Mouse (Mus musculus) liver, embryonic 13.5 days (tissue): Measurements from ENCODE around the gene 1700030J22Rik. TPM values are rescaled to one million over a fixed set of nuclear protein-coding genes. Genes with fewer than 3 reads are reported as not detected.
A peak's percentile ranks its signal among the peaks of the same experiment; 100 is the strongest.

Experiments used
- ATAC-seq: fragments of 200-750 bp; cut with Nextera tagmentation; 2 replicates; pipeline ENCODE4 v1.8.0; 2017; ENCODE audit warnings: low read depth, mild to moderate bottlenecking, moderate number of reproducible peaks, moderate library complexity
- DNase-seq: peaks from one replicate; pipeline ENCODE4 v3.0.0; 2022
- H3K27ac ChIP-seq: fragments of 300-500 bp; sonication (generic); 2 replicates; pipeline ENCODE4 v1.5.1; 2015; ENCODE audit warnings: moderate library complexity, mild to moderate bottlenecking, inconsistent platforms
- H3K27me3 ChIP-seq: fragments of 300-500 bp; sonication (generic); 2 replicates; pipeline ENCODE4 v1.6.1; 2015; ENCODE audit warnings: mild to moderate bottlenecking, inconsistent platforms
- H3K36me3 ChIP-seq: fragments of 300-500 bp; sonication (generic); 2 replicates; pipeline ENCODE4 v1.6.1; 2015; ENCODE audit warnings: mild to moderate bottlenecking, inconsistent platforms
- H3K4me1 ChIP-seq: fragments of 300-500 bp; sonication (generic); replicated peaks from 2 replicates; pipeline ENCODE4 v1.6.1; 2015; ENCODE audit warnings: inconsistent platforms
- H3K4me2 ChIP-seq: fragments of 300-500 bp; sonication (generic); 2 replicates; pipeline ENCODE4 v1.6.1; 2015; ENCODE audit warnings: inconsistent platforms, mild to moderate bottlenecking, moderate library complexity
- H3K4me3 ChIP-seq: fragments of 300-500 bp; sonication (generic); replicated peaks from 2 replicates; pipeline ENCODE4 v1.5.1; 2015; ENCODE audit warnings: mild to moderate bottlenecking, inconsistent platforms
- H3K9ac ChIP-seq: fragments of 300-500 bp; sonication (generic); 2 replicates; pipeline ENCODE4 v1.6.1; 2015; ENCODE audit warnings: mild to moderate bottlenecking, inconsistent platforms
- H3K9me3 ChIP-seq: fragments of 300-500 bp; sonication (generic); replicated peaks from 2 replicates; pipeline ENCODE4 v1.6.1; 2016; ENCODE audit warnings: inconsistent platforms
- WGBS: fragments of 180-500 bp; shearing (Covaris S2); methylation state at CpG from one replicate; pipeline ENCODE4 v1.1.7; 2015; ENCODE audit not compliant: insufficient replicate concordance; 5-methylcytosine and 5-hydroxymethylcytosine counted together
- polyA plus RNA-seq: library from polyadenylated mRNA; unstranded; fragments of >200 nt; fragmentation: Nextera tagmentation; extraction: Ambion mirVana; gene quantifications from 2 replicates; pipeline ENCODE4 v1.2.1, GENCODE M21; 2015

Gene 1700030J22Rik
- polyA plus RNA-seq, 1 experiment from 2014 or later: 0.44 TPM

DNA sequence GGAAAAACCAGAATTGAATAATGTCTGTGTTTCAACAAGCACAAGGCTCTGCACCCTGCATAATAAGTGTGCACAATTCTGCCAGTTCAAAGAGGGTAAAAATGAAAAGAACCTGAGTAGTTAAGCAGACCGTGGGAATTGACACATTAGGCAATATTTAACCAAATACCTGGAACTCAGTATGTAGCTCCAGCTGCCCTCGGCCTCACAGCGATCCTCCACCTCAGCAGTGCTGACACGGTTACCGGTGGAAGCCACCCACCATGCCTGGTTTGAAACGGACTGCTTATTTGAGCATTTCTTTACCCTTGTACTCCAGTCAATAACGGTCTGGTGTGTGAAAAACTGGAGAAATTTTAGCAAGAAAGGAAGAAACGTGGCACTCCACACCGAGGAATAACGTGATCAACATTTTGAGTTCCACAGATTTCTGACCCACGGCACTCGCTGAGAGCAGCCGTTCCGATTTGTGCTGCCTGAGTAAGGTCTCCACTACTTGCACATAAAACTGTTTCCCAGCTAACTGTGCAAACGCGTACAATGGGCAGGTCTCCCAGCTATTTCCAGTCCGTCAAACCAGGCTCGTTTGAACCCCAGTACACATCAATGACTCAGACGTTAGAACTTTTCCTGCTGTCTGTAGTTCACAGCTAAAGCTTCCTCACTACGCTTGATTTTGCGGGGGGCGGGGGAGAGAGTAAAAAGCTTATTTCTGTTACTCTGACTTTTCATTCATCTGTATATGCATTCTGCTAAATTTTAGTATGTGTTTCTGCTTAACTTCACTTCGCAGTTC lies 13.6 kb upstream of the 1700030J22Rik start:
- peak overlapping the region; percentile 71 for H3K4me3 ChIP-seq
- peaks cover 33% of the 10 kb centered on the region for H3K4me1 ChIP-seq
- H3K36me3 ChIP-seq: peaks cover 26% of the 10 kb centered on the region
- H3K27me3 ChIP-seq: no peaks in the 10 kb centered on the region
- peak overlapping the region; percentile 72 for H3K27ac ChIP-seq
- peak overlapping the region; percentile 97 for H3K4me2 ChIP-seq
- H3K9me3 ChIP-seq: no peaks in the 10 kb centered on the region
- peak overlapping the region; percentile 75 for H3K9ac ChIP-seq
- no peak for ATAC-seq
- DNase-seq: no peak
- WGBS: 10% methylated on average over 23 of the region's 23 CpGs

DNA sequence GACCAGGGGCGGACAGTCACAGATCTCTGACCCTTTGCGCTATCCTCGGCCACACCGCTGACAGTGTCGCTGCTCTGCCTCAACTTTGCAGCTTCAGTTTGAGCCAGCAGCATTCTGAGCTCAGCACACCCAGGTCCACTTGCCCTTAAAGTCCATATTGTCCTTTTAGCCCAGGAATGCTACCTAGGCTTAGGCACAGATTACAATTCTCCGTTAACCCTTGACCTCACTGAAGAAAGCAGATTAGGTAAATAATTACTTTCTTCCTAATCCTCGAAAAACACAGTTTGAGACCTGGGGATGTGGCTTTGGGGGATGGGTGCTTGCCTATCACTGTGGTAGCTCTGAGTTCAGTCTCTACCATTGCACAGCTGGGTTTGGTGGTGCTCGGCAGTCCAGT lies 12.5 kb upstream of the 1700030J22Rik start:
- DNase-seq (no peak), ATAC-seq (no peak)
- Histone ChIP-seq H3K4me3 (no peak overlapping the region), H3K27ac (no peak overlapping the region), H3K9me3 (no peaks in the 10 kb centered on the region), H3K27me3 (no peaks in the 10 kb centered on the region), H3K4me2 (peak overlapping the region; percentile 97), H3K4me1 (peaks cover 33% of the 10 kb centered on the region), H3K36me3 (peaks cover 36% of the 10 kb centered on the region), H3K9ac (no peak overlapping the region)
- 70% methylated on average over 8 of the region's 8 CpGs for WGBS

DNA sequence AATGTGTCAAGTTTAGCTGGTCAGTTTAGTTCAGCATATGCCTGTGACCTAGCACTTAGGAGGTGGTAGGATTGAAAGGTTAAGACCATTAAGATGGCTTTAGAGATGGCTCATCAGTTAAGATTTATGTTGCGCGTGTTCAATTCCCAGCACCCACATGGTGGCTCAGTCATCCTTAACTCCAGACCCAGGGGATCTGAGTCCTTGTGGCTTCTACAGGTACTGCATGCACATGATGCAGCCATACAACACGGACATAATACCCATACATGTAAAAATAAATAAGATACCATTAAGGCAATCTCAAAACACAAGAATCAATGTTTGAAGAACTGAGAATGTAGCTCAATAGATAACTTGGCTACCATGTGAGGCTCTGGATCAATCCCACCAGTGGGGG lies 11.1 kb upstream of the 1700030J22Rik start:
- Histone ChIP-seq H3K4me1 (peaks cover 33% of the 10 kb centered on the region), H3K36me3 (peaks cover 46% of the 10 kb centered on the region), H3K27me3 (no peaks in the 10 kb centered on the region), H3K27ac (no peak overlapping the region), H3K4me2 (no peak overlapping the region), H3K9ac (no peak overlapping the region), H3K9me3 (no peaks in the 10 kb centered on the region), H3K4me3 (no peak overlapping the region)
- ATAC-seq (no peak), DNase-seq (no peak)
- WGBS: 85% methylated on average over 3 of the region's 3 CpGs

DNA sequence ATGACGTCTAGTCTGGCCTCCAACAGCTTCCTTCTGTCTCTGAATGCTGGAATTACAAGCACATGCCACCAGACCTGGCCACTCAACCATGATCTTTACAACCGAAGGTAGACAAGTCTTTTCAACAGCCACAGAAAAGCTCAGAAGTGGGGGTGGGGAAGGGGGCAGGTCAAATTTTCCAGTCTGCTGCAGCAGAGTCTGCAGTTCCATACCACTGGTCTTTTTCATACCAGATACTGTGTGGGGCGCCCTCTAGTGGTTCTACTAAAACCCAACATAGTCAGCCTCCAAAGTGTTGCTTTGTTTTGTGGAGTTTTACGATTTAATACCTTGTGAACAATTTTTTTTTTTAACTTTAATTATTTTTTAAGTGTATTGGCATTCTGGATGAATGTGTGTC lies 1.4 kb upstream of the 1700030J22Rik start:
- Histone ChIP-seq H3K27ac (no peak overlapping the region), H3K4me1 (peaks cover 22% of the 10 kb centered on the region), H3K4me3 (no peak overlapping the region), H3K9me3 (no peaks in the 10 kb centered on the region), H3K27me3 (no peaks in the 10 kb centered on the region), H3K9ac (no peak overlapping the region), H3K36me3 (peaks cover 21% of the 10 kb centered on the region), H3K4me2 (peak overlapping the region; percentile 31)
- ATAC-seq (no peak), DNase-seq (peak; percentile 48)
- WGBS: 18% methylated on average over 4 of the region's 4 CpGs

DNA sequence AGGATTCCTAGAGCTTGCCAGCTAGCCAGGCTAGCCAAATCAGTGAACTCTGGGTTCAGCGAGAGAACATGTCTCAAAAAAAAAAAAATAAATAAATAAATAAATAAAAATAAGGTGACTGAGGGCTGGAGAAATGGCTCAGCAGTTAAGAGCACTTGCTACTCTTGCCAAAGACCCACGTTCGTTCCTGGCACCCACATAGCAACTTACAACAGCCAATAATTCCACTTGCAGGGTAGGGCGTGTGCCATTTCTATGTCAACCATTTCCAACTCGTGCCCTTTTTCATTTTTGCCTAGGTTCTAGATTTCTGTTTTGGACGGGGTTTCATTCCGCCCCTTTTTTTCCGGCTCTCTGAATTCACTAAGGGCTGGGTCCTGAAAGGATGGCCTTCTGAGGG lies 707 bp downstream of the 1700030J22Rik start:
- Histone ChIP-seq H3K4me1 (peaks cover 22% of the 10 kb centered on the region), H3K36me3 (0 out of 2 replicates have a peak, but pooled peaks cover 4% of the 10 kb centered on the region), H3K27me3 (peaks cover 2% of the 10 kb centered on the region; the same call in 1 of the 2 replicates), H3K9me3 (no peaks in the 10 kb centered on the region), H3K4me2 (peak overlapping the region; percentile 88), H3K9ac (peak overlapping the region; percentile 69), H3K27ac (no peak overlapping the region), H3K4me3 (peak overlapping the region; percentile 80)
- DNase-seq: no peak
- ATAC-seq: no peak
- WGBS: 30% methylated on average over 8 of the region's 8 CpGs

DNA sequence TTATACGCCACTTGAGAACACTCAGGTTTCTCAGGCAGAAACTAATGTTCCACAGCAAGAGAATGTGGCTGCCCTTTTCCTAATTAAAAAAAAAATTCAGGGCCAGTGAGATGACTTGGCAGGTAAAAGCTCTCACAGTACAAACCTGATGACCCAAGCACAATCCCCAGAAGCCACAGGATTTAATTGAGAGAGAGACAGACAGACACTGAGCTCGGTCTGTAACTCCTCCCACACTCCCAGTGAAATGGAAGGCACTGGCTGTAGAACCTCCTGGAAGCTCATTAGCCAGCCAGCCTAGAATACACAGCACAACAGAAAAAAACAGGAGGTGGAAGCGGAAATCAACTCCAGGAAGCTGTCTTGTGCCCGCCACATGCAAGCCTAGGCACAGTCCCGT lies 3.2 kb downstream of the 1700030J22Rik start:
- no peak overlapping the region for H3K9ac ChIP-seq
- 60% methylated on average over 5 of the region's 5 CpGs for WGBS
- no peak overlapping the region for H3K4me2 ChIP-seq
- H3K4me3 ChIP-seq: no peak overlapping the region
- H3K9me3 ChIP-seq: no peaks in the 10 kb centered on the region
- DNase-seq (no peak), ATAC-seq (no peak)
- peaks cover 4% of the 10 kb centered on the region; the same call in 1 of the 2 replicates for H3K27me3 ChIP-seq
- H3K27ac ChIP-seq: no peak overlapping the region
- no peaks in the 10 kb centered on the region for H3K36me3 ChIP-seq
- H3K4me1 ChIP-seq: peaks cover 22% of the 10 kb centered on the region

DNA sequence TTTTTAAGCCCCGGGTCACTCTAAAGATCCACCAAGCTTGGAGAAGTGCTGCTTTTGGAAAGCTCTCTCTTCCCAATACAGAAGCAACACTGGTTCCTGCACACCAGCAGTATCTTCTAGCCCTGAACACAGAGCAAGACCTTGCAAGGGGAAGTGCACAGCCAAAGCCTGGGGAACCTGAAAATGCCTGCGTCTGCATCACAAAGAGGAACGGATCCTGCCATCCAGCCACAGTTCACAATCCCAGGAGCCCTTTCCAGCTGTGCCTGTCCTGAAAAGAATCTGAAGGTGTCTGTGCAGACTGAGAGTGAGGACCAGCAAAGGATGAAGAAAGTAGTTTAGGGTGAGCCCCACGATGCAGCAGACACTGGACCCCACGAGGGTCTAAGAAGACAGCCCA lies 3.7 kb downstream of the 1700030J22Rik start:
- Histone ChIP-seq H3K4me2 (no peak overlapping the region), H3K9ac (no peak overlapping the region), H3K27ac (no peak overlapping the region), H3K27me3 (peaks cover 4% of the 10 kb centered on the region; the same call in 1 of the 2 replicates), H3K4me3 (no peak overlapping the region), H3K9me3 (no peaks in the 10 kb centered on the region), H3K36me3 (no peaks in the 10 kb centered on the region), H3K4me1 (peaks cover 22% of the 10 kb centered on the region)
- DNase-seq (no peak), ATAC-seq (no peak)
- 28% methylated on average over 5 of the region's 5 CpGs for WGBS

DNA sequence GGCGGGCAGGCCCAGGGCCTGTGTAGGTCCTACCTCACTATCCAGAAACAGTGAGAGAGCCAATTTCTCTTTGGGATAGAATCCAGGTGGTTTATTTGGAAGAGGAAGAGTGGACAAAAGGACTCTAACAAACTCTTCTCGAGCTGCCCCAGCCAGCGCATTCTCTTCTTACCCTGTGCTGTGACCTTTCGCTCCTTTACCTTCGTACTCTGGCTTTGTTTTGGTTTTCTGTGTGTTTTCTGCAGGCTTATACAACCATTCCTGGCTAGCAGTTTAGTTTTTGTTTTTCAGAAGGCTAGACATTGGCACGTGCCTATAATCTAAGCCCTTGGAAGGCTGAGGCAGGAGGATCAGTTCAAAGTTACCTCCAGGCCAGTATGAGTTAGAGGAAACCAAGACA lies 9.2 kb downstream of the 1700030J22Rik start:
- no peak overlapping the region for H3K4me3 ChIP-seq
- no peak overlapping the region for H3K9ac ChIP-seq
- WGBS: 63% methylated on average over 6 of the region's 6 CpGs
- no peak overlapping the region for H3K4me2 ChIP-seq
- H3K27ac ChIP-seq: no peak overlapping the region
- DNase-seq: no peak
- no peak for ATAC-seq
- H3K27me3 ChIP-seq: peaks cover 4% of the 10 kb centered on the region; the same call in 1 of the 2 replicates
- no peaks in the 10 kb centered on the region for H3K4me1 ChIP-seq
- H3K36me3 ChIP-seq: no peaks in the 10 kb centered on the region
- no peaks in the 10 kb centered on the region for H3K9me3 ChIP-seq

DNA sequence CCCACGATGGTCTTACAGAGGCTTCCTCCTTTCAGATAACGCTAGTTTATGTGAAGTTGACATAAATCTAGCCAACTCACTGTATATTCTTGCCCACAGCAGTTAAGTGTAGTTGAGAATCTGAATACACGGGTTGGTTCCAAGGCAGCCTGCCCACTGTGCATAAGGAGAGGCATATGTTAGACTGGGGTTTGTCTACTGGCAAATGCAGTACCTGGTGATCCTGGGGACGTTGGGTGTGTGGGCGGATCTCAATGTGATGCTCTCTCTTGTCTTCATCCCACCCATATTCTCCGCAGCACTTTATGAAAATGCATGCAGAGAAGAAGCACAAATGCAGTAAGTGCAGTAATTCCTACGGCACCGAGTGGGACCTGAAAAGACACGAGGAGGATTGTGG lies 24.3 kb downstream of the 1700030J22Rik start:
- DNase-seq: no peak
- Histone ChIP-seq H3K9ac (no peak overlapping the region), H3K4me1 (peaks cover 5% of the 10 kb centered on the region; the same call in 1 of the 2 replicates), H3K36me3 (peaks cover 61% of the 10 kb centered on the region), H3K27ac (no peak overlapping the region), H3K4me2 (no peak overlapping the region), H3K4me3 (no peak overlapping the region), H3K27me3 (no peaks in the 10 kb centered on the region), H3K9me3 (no peaks in the 10 kb centered on the region)
- ATAC-seq: no peak
- 76% methylated on average over 9 of the region's 9 CpGs for WGBS

DNA sequence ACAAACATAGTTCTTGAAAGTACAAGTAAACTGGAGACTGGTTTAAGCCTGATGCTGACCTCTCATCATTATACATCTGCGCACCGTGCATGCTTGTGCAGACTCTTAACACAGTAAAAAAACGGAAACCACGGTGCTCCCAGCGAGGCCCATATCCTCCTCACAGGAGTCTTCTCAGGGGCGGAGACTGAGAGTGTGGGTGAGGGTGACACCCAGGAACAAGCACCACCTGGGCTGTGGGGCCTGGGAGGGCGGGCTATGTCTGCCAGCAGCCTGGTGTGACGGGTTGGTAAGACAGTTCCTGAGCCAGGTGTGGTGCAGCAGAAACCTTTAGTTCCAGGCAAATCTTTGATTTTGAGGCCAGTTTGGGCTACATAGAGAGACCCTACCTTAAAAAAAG lies 26.3 kb downstream of the 1700030J22Rik start:
- ATAC-seq (no peak), DNase-seq (no peak)
- Histone ChIP-seq H3K27me3 (no peaks in the 10 kb centered on the region), H3K4me2 (no peak overlapping the region), H3K9ac (no peak overlapping the region), H3K27ac (no peak overlapping the region), H3K36me3 (peaks cover 47% of the 10 kb centered on the region), H3K9me3 (no peaks in the 10 kb centered on the region), H3K4me1 (peaks cover 17% of the 10 kb centered on the region), H3K4me3 (no peak overlapping the region)
- 65% methylated on average over 8 of the region's 8 CpGs for WGBS

DNA sequence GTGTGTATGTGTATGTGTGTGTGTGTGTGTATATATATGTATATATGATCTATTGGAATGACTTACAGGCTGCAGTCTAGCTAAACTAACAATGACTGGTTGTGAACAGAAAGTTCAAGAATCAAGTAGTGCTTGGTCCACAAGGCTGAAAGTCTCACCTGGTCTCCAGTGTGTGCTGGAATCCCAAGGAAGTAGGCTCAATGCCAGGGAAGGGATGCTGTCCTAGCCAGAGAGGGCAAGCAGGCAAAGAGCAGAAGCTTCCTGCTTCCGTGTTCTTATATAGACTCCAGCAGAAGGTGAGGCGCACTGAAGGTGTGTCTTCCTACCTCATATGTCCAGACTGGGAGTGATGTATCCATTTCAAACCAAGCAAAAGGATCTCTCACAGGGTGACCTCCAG lies 27.0 kb downstream of the 1700030J22Rik start:
- Histone ChIP-seq H3K9me3 (no peaks in the 10 kb centered on the region), H3K27ac (no peak overlapping the region), H3K4me3 (no peak overlapping the region), H3K36me3 (peaks cover 41% of the 10 kb centered on the region), H3K4me2 (no peak overlapping the region), H3K4me1 (peaks cover 24% of the 10 kb centered on the region), H3K27me3 (no peaks in the 10 kb centered on the region), H3K9ac (no peak overlapping the region)
- DNase-seq (no peak), ATAC-seq (no peak)
- 72% methylated on average over 2 of the region's 2 CpGs for WGBS

DNA sequence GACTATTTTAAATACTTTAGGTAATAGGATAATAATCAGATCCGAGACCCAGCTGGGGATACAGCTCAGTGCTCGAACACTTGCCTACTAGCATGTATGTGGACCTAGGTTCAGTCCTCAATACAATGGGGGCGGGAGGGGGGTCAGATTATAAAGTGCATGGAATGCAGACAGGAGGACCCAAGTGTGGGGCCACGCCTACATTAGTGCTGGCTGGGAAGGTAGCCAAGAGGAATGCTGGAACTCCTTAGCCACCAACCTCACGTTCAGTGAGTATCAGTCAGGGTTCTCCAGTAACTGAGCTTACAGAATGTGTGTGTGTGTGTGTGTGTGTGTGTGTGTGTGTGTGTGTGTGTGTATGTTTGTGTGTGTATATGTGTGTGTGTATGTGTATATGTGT lies 27.4 kb downstream of the 1700030J22Rik start:
- no peak overlapping the region for H3K9ac ChIP-seq
- no peak overlapping the region; the same call in 1 of the 2 replicates for H3K27ac ChIP-seq
- 70% methylated on average over 5 of the region's 5 CpGs for WGBS
- H3K4me2 ChIP-seq: no peak overlapping the region
- peaks cover 37% of the 10 kb centered on the region for H3K36me3 ChIP-seq
- DNase-seq (no peak), ATAC-seq (no peak)
- H3K4me1 ChIP-seq: peaks cover 28% of the 10 kb centered on the region
- H3K4me3 ChIP-seq: no peak overlapping the region
- no peaks in the 10 kb centered on the region for H3K9me3 ChIP-seq
- no peaks in the 10 kb centered on the region for H3K27me3 ChIP-seq
